Mouse (Mus musculus): Measurements from ENCODE around the gene Gm8909. TPM values are rescaled to one million over a fixed set of nuclear protein-coding genes. Genes with fewer than 3 reads are reported as not detected.
"Not testable (repeated sequence)": the region's sequence is repeated elsewhere in the genome, so short reads cannot be mapped to it uniquely, and the experiment has no call there.

The Gm8909 gene
- polyA plus RNA-seq, 1 experiment from 2014 or later = not detected

- not testable (repeated sequence) for H3K79me2 ChIP-seq (ENCODE audit: inconsistent target); H3K27ac ChIP-seq; H3K4me3 ChIP-seq (ENCODE audit: inconsistent target); H3K36me3 ChIP-seq (ENCODE audit: inconsistent target)
- WGBS (ENCODE audit: missing documents) = under 1% methylated on average over 40 of the region's 40 CpGs
Measured at GRCm38 (mm10) chr17:36178938-36179337, 10.6 kb upstream of the Gm8909 start.

GRCm38 (mm10) chr17:36176132-36176531 is 7.8 kb upstream of the Gm8909 start:
- no CpG with 5 or more reads among the region's 2 CpGs for WGBS (ENCODE audit: missing documents)
- H3K4me3 ChIP-seq (ENCODE audit: inconsistent target); H3K79me2 ChIP-seq (ENCODE audit: inconsistent target); H3K27ac ChIP-seq; H3K36me3 ChIP-seq (ENCODE audit: inconsistent target): not testable (repeated sequence)

- Histone ChIP-seq H3K36me3 (ENCODE audit: inconsistent target) (no peaks in the 10 kb centered on the region), H3K27ac (no peak overlapping the region), H3K4me3 (ENCODE audit: inconsistent target) (no peak overlapping the region), H3K79me2 (ENCODE audit: inconsistent target) (no peaks in the 10 kb centered on the region)
- WGBS (ENCODE audit: missing documents) = 67% methylated on average over 1 of the region's 1 CpGs
Measured at GRCm38 (mm10) chr17:36170287-36170814, 2.0 kb upstream of the Gm8909 start.

DNA sequence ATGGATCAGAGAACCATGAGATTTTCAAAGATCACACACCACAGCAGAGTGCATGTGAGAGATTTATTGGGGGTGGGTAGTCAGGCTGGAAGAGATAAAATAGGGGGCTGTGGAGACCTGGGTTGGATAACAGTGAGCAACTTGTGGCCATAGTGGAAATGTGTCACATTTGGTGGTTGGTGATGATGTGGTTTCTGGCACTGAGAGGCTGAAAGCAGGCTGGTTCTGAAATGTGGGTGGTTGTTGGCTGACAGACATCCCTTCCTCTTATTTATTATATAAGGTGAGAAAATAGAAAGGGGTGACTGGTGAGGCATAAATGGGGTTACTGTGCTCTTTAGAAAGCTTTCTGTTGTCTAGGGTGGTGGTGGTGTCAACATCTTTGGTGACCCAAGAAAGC is 1.4 kb upstream of the Gm8909 start:
- H3K4me3 ChIP-seq (ENCODE audit: inconsistent target) = no peak overlapping the region
- H3K27ac ChIP-seq = no peak overlapping the region
- no peaks in the 10 kb centered on the region for H3K36me3 ChIP-seq (ENCODE audit: inconsistent target)
- no peaks in the 10 kb centered on the region for H3K79me2 ChIP-seq (ENCODE audit: inconsistent target)

- not testable (repeated sequence) for H3K4me3 ChIP-seq (ENCODE audit: inconsistent target); H3K79me2 ChIP-seq (ENCODE audit: inconsistent target)
- no CpG with 5 or more reads among the region's 1 CpGs for WGBS (ENCODE audit: missing documents)
Measured at GRCm38 (mm10) chr17:36169094-36169493, 757 bp upstream of the Gm8909 start.

GRCm38 (mm10) chr17:36167306-36168038 is 865 bp downstream of the Gm8909 start:
- H3K4me3 ChIP-seq (ENCODE audit: inconsistent target) = peak overlapping the region; percentile 23; the same call in 1 of the 2 replicates
- no peaks in the 10 kb centered on the region for H3K36me3 ChIP-seq (ENCODE audit: inconsistent target)
- H3K27ac ChIP-seq = no peak overlapping the region
- 5% methylated on average over 35 of the region's 51 CpGs for WGBS (ENCODE audit: missing documents)
- H3K79me2 ChIP-seq (ENCODE audit: inconsistent target) = no peaks in the 10 kb centered on the region

More at GRCm38 (mm10) chr17:36169094-36169493, 757 bp upstream of the Gm8909 start:
- not testable (repeated sequence) for H3K36me3 ChIP-seq (ENCODE audit: inconsistent target); H3K27ac ChIP-seq

GRCm38 (mm10) chr17:36166901-36167300 is 1.4 kb downstream of the Gm8909 start:
- H3K4me3 ChIP-seq (ENCODE audit: inconsistent target); H3K36me3 ChIP-seq (ENCODE audit: inconsistent target); H3K79me2 ChIP-seq (ENCODE audit: inconsistent target); H3K27ac ChIP-seq: not testable (repeated sequence)
- 53% methylated on average over 2 of the region's 2 CpGs for WGBS (ENCODE audit: missing documents)

DNA sequence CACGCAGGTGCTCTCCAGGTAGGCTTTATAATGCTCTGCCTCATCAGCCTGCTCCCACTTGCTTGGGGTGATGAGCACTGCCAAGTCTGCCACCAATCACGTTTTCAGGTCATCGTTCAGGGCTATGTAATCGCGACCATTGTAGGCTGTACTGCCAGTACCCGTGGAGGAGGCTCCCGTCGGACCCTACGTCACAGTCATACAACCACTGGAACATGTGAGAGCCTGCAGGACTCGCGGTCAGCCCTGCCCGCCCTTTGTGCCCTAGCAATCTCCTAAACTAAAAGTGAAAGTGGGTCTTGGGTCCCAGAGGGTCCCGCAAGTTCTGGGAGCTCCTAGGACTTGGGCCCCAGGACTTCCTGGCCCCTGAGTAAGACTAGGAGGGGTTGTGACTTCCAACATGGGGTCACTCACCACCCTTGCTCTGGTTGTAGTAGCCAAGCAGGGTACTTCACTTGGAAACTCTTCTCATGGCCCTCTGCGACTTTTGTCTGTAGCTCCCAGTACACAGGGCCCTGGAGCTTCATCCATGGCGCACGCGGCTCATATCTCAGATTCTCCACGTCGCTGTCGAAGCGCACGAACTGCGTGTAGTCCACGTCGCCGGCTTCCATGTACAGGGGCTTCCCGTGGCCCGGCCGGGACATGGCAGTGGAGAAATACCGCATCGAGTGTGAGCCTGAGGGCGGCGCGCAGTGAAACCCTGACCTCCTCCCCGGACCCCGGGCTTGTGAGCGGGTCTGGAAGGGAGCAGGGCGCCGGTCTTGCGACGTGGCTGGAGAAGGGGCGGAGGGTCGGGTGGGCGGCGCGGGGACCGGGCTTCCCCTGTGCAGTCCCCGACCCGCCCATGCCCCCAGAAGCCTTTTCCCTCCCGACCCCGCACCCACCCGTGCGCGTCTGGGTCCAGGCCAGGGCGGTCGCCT is 6.9 kb downstream of the Gm8909 start:
- no peaks in the 10 kb centered on the region for H3K36me3 ChIP-seq (ENCODE audit: inconsistent target)
- WGBS (ENCODE audit: missing documents) = 4% methylated on average over 56 of the region's 56 CpGs
- H3K4me3 ChIP-seq (ENCODE audit: inconsistent target) = no peak overlapping the region
- no peak overlapping the region for H3K27ac ChIP-seq
- no peaks in the 10 kb centered on the region for H3K79me2 ChIP-seq (ENCODE audit: inconsistent target)

GRCm38 (mm10) chr17:36158264-36158663 is 10.1 kb downstream of the Gm8909 start:
- not testable (repeated sequence) for H3K36me3 ChIP-seq (ENCODE audit: inconsistent target); H3K27ac ChIP-seq; H3K79me2 ChIP-seq (ENCODE audit: inconsistent target); H3K4me3 ChIP-seq (ENCODE audit: inconsistent target)
- 16% methylated on average over 11 of the region's 11 CpGs for WGBS (ENCODE audit: missing documents)

GRCm38 (mm10) chr17:36157782-36158181 is 10.6 kb downstream of the Gm8909 start:
- WGBS (ENCODE audit: missing documents) = 3% methylated on average over 36 of the region's 36 CpGs

DNA sequence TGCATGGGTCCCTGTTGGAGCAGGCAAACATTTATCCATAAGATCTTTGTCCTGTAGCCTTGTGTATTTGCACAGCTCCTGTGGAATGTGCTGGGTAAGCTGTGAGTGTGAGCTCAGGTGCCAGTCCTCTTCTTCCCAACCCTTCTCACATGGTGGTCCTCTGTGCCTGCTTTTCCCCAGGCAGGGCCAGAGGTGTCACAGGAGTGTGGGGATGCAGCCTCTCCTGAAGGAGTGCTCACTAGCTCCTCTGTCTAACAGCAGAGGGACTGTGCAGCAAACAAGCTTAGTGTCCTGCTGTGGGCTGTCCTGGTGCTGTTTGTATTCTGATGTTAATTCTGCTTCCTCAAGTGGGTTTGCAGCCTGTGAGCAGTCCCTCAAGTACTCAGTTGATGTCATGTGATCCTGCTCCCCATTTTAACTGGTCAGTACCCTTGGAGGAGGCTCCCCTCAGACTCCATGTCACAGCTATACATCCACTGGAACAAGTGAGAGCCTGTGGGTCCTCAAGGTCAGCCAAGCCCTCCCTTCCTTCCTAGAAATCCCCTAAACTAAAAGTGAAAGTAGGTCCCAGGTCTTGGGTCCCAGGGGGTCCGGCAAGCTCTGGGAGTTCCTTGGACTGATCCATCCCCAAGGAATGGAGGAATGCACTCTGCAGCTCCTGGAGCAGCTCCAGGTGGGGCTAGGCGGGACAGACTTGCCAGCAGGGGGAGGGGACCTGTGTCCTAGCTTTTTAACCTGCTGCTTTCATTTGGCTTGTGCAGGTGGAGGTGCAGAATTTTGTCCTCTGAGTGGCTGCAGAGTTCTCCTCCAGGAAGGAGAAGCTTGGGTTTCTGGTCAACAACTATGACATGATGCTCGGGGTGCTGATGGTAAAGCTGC is 13.8 kb downstream of the Gm8909 start:
- Histone ChIP-seq H3K4me3 (ENCODE audit: inconsistent target) (no peak overlapping the region), H3K36me3 (ENCODE audit: inconsistent target) (no peaks in the 10 kb centered on the region), H3K79me2 (ENCODE audit: inconsistent target) (no peaks in the 10 kb centered on the region), H3K27ac (no peak overlapping the region)
- WGBS (ENCODE audit: missing documents) = 30% methylated on average over 3 of the region's 3 CpGs

More at GRCm38 (mm10) chr17:36157782-36158181, 10.6 kb downstream of the Gm8909 start:
- not testable (repeated sequence) for H3K79me2 ChIP-seq (ENCODE audit: inconsistent target); H3K27ac ChIP-seq; H3K36me3 ChIP-seq (ENCODE audit: inconsistent target); H3K4me3 ChIP-seq (ENCODE audit: inconsistent target)

- not testable (repeated sequence) for H3K36me3 ChIP-seq (ENCODE audit: inconsistent target); H3K4me3 ChIP-seq (ENCODE audit: inconsistent target); H3K79me2 ChIP-seq (ENCODE audit: inconsistent target); H3K27ac ChIP-seq
- 23% methylated on average over 1 of the region's 4 CpGs for WGBS (ENCODE audit: missing documents)
Measured at GRCm38 (mm10) chr17:36151200-36151599, 17.1 kb downstream of the Gm8909 start.

DNA sequence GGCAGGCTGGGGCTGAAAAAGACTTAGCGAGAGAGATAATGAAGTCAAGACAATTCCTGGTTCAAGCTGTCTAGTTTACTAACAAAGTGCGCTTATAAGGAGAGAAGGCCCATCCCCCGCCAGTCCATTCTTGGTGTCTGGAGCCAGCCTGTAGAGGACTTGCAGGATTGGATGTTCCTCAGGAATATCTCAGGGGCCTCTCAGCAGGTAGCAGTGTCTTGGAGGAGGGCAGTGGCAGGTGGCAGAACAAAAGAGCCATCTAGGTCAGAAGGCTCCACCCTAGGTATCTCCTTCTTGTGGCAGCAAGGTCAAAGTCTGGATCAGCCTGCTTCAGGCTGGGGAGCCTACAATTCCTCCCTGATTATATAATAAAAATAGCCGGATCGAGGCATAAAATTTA is 19.9 kb downstream of the Gm8909 start:
- not testable (repeated sequence) for H3K4me3 ChIP-seq (ENCODE audit: inconsistent target); H3K79me2 ChIP-seq (ENCODE audit: inconsistent target); H3K36me3 ChIP-seq (ENCODE audit: inconsistent target); H3K27ac ChIP-seq
- 88% methylated on average over 3 of the region's 5 CpGs for WGBS (ENCODE audit: missing documents)

DNA sequence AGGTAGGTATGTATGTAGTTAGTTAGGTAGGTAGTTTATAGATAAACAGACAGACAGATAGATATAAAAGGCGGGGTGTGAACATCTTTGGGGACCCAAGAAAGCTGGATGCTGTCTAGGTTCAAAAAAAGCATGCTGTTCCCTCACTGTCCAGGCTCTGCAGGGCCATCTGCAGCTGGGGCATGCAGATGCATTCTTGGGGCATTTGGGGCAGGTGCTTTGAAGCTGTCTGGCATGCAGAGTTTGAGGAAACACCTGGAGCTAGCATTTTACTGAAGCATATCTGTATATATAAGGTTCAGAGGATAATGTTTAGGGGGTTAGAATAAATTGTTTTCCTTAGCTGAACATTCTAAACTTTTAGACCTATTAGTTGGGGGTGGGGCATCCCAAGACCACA is 21.4 kb downstream of the Gm8909 start:
- 92% methylated on average over 1 of the region's 1 CpGs for WGBS (ENCODE audit: missing documents)
- H3K36me3 ChIP-seq (ENCODE audit: inconsistent target); H3K27ac ChIP-seq; H3K4me3 ChIP-seq (ENCODE audit: inconsistent target); H3K79me2 ChIP-seq (ENCODE audit: inconsistent target): not testable (repeated sequence)

All from macrophage (primary cell).